Mouse (Mus musculus) stomach, postnatal 0 days (tissue): Measurements from ENCODE around the gene Zfp687.

Experiments used
- CTCF ChIP-seq: IDR thresholded peaks from 2 replicates; pipeline ENCODE4 v1.5.1; 2016; ENCODE audit warnings: antibody characterized with exemption, low read depth, mild to moderate bottlenecking, moderate library complexity
- EP300 ChIP-seq: optimal IDR thresholded peaks from 2 replicates; pipeline ENCODE3; 2016; ENCODE audit warnings: antibody characterized with exemption

DNA sequence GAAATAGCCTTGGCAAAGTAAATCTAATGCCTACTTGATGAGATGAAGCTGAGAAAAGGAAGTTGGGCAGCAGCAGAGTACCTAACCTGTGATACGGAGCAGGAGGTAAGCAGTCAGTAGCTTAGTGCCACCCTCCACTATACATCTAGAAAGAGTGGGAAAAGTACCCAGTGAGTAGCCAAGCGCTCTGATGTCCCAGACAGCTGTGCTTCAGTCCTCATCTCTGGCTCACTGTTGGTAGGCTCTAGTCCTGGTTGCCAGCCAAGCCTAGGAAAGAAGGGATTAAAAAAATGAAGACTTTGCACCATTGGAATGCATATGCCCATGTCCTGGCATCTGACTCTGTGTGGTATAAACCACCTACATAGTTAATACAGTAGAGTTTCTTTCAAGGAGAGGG, 29.7 kb downstream of the Zfp687 start:
- TF ChIP-seq CTCF = no peak
- no peak for TF ChIP-seq EP300
